Mouse (Mus musculus): ENCODE results near the gene Rnf227.

DNA sequence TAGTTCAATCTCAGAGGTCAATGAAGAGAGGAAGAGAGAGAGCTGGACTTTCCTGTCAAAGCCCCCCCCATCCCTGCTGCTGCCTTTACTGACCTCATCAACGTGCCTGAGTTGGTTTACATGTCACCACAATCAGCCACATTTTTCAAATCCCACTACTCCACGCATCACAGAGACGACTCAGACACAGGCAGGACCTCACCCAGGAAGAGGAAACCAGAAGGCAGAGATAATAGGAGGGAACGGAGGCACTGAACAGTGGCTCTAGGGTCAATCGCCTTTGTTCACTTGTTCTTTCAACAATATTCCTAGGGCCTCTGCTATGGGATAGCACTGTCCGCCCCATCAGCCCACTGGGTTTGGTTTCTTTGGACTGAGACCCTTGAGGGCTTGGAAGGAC, 12.6 kb upstream of the Rnf227 start:
- TF ChIP-seq CTCF (IDR thresholded peaks at IDR 0.05; ENCODE audit: control insufficient read depth, insufficient read depth, insufficient replicate concordance, low read depth, low read length) = no peak
- no peak for TF ChIP-seq POLR2A (IDR thresholded peaks at IDR 0.05; ENCODE audit: control insufficient read depth, low read depth, low read length)
